Mouse (Mus musculus) gastrocnemius, postnatal 14 days (tissue): ENCODE results near the gene Drd4. TPM values are rescaled to one million over a fixed set of nuclear protein-coding genes. Genes with fewer than 3 reads are reported as not detected.

ENCODE experiments used
- DNase-seq: peaks from one replicate; pipeline ENCODE4 v3.0.0; 2021; ENCODE audit warnings: mixed read lengths
- intact Hi-C: fragments of 180-260 bp; cut with DNase I; formaldehyde crosslinking; loops from one replicate; pipeline ENCODE4 v1.15.1; 2025; ENCODE audit warnings: low total_unique reads
- total RNA-seq, 2 experiments: library from RNA; stranded (reverse); gene quantifications; 2 replicates each; pipeline ENCODE4 v1.2.3; 2021

Drd4 gene
- total RNA-seq, 2 experiments from 2014 or later: 0.31 to 0.33 TPM

DNA sequence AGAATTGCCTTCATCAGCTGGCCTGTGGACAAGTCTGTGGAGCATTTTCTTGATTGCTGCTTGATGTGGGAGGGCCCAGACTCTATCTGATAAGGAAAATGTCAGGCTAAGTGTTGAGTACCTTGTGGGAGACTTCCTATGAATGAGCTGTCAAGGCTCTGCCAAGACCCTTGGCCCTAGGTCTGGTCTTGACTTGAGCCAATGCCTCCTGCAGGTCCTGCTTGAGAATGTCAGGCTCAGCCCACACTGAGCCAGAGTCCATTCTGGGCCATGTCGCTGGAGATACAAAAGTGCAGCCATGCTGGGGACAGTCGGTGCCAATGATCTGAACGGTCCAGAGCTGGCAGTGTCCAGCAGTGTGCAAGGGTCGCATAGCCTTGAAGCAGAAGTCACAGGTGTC lies 9.1 kb upstream of the Drd4 start:
- intact Hi-C loops: no loop called here
- no peak for DNase-seq

GRCm38 (mm10) chr7:141288042-141288441 lies 3.8 kb upstream of the Drd4 start:
- intact Hi-C loops: no loop called here
- DNase-seq: no peak

DNA sequence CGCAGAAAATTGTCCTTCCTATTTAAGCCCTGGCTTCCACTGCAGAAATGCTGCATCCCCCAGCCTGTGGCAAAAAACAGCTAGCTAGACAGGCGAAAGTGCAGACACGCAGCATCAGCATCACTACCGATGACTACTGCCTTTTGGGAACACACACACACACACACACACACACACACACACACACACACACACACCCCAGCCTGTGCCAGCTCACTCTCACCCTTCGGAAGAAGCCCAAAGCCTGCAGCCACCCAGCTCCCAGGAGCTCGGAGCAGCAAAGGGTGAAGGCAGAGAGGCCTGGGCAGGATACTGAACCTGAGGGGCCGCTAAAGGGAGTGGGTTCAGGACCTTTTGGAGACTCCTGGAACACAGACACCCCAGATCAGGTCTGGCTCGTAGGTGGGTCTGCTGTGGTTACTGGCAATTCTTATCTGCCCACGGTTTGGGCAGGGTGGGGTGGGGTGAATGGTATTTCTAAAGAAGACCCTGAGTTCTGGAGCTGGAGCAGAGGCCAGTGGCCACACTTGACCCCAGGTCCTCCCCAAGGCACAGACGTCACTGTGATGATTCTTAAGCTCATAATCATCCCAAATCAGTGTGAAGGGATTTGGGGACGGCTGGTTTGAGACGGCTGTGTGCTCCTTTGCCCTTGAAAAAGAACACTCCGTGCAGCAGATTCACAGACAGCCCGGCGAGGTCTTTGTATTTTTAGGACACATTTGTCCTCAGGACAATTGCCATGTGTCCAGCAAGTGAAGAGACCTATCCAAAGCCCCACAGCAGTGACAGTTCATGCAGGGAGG lies 980 bp downstream of the Drd4 start:
- DNase-seq: no peak
- intact Hi-C loops: no loop called here

- intact Hi-C loops: no loop called here
- peak; percentile 55 for DNase-seq
Measured at GRCm38 (mm10) chr7:141293852-141294471, 2.2 kb downstream of the Drd4 start.

GRCm38 (mm10) chr7:141294479-141294878 lies 2.7 kb downstream of the Drd4 start:
- no peak for DNase-seq
- intact Hi-C loops: no loop called here

GRCm38 (mm10) chr7:141297926-141298650 lies 6.3 kb downstream of the Drd4 start:
- DNase-seq: no peak
- intact Hi-C loops: no loop called here

GRCm38 (mm10) chr7:141299175-141299574 lies 7.4 kb downstream of the Drd4 start:
- no peak for DNase-seq
- intact Hi-C loops: no loop called here

GRCm38 (mm10) chr7:141301386-141301785 lies 9.6 kb downstream of the Drd4 start:
- intact Hi-C loops: no loop called here
- no peak for DNase-seq

DNA sequence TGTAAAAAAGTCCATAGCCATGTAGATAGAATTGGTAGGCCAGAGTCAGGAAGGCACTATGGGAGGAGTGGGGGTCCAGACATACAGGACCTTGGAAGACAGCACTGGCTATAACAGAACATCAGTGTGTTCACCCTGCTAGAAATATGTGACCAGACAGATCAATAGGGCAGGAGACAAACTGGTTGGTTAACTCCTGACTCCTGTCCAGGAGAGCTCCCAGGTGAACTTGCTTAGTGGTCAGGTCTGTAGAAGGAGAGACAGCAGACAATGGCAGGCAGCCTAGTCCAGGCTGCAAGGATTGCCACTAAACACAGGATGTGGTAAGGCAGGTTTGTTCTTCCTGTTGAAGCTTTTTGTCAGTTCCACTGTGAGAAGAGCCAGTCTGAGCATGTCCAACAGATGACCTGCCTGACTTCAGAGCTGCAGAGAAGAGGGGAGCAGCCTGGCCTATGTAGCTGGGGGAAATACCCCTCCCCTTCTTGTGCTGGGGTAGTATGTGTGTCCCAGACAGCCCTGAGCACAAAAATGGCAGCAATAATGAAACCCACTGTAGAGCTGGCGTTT lies 11.0 kb downstream of the Drd4 start:
- intact Hi-C loops: no loop called here
- DNase-seq: no peak

GRCm38 (mm10) chr7:141304537-141304936 lies 12.7 kb downstream of the Drd4 start:
- DNase-seq: no peak
- intact Hi-C loops: no loop called here

DNA sequence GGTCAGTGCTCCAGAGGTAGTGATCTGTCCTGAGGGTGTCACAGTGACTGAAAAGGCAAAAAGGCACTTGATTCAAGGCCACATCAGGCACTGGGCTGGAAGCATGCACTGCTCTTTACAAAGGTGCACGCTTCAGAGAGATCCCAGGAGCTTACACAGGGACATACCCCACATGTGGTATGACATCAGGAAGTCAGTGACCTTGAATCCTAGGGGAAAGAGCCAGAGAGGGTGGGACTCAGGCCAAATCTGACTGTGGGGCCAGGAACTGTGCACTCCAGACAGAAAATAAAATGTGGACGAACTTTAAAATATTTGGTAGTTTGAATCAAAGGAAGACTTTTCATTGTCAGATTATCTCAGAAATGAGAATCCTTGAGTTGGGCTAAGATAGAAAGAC lies 22.6 kb downstream of the Drd4 start:
- DNase-seq: no peak
- intact Hi-C loops: no loop called here

DNA sequence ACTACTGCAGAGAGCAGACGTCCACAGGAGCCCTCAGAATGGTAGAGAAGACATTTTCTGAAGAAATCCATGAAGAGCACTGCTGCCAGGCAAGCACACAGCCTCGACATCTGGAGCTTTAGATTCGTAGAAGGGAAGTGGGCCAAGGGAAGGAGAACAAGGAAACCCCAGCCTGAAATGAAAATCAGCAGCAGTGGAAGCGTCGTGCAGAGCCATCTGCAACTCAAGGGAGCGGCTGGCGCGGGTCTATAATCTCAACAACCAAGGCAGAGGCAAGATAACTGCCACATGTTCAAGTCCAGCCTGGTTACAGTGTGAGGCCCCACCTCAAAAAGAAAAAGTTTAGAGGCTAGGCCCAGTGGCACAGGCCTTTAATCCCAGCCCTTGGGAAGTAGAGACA lies 23.3 kb downstream of the Drd4 start:
- intact Hi-C loops: no loop called here

GRCm38 (mm10) chr7:141315974-141316373 lies 24.2 kb downstream of the Drd4 start:
- intact Hi-C loops: no loop called here
- DNase-seq: no peak

More for the DNA sequence above, 23.3 kb downstream of the Drd4 start:
- no peak for DNase-seq

- intact Hi-C loops: no loop called here
- no peak for DNase-seq
Measured at GRCm38 (mm10) chr7:141317619-141318132, 25.9 kb downstream of the Drd4 start.

GRCm38 (mm10) chr7:141319446-141319845 lies 27.6 kb downstream of the Drd4 start:
- intact Hi-C loops: no loop called here
- no peak for DNase-seq

DNA sequence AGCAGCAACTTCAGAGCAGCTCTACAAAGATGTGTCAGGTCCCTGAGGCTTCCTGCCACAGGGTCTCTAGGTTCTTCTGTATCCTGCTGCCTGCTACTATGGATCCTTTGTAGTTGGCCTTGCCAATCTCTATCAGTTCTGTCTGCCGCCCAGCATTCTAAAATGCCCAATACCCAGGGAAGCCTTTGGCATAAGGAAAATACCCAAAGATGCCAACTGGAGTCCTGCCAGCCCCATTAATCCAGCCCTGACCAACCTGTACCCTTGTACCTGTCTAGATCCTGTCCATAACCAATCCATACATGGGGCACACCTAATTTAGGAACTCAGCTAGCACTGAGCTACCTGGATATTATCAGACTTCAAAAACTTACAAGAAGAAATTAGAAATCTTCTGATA lies 32.9 kb downstream of the Drd4 start:
- no peak for DNase-seq
- intact Hi-C loops: no loop called here

DNA sequence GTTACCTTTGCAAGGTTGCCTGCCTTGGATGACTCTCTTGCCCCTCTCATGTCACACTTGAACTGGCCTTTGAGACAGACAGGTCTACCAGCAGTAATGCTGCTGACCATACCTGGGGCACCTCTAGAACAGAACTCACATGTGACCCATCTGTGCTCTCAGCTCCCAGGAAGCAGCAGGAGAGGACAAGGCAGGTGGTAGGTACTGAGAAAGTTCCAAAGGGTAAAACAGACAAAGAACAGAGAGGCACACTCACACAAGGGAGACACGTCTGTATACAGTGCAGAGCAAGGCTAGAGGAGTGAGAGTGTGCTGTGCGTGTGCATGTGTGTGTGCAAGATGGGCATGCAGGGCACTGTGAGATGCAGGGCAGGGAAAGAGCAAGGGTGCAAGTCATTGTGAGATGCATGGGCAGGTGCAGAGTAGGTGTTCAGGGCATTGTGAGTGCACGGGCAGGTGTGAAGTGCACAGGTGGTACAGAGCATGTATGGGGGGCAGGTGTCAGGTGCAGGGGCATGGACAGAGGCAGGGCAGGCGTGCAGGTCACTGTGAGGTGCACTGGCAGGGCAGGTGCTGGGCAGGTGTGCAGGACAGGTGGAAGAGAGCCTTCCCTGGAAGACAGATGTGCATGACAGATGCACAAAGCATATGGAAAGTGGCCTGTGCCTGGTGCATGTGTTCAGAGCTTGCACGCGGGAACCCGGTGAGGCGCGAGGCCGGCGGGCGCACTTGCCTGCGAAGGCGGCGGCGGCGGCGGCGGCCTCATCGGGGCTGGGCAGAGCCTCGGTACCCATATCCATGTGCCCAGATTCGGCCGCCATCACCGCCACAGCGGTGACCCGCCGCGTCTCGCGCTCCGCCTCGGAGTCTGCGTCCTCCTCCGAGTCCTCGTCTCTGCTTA lies 35.0 kb downstream of the Drd4 start:
- DNase-seq: no peak
- intact Hi-C loops: no loop called here

DNA sequence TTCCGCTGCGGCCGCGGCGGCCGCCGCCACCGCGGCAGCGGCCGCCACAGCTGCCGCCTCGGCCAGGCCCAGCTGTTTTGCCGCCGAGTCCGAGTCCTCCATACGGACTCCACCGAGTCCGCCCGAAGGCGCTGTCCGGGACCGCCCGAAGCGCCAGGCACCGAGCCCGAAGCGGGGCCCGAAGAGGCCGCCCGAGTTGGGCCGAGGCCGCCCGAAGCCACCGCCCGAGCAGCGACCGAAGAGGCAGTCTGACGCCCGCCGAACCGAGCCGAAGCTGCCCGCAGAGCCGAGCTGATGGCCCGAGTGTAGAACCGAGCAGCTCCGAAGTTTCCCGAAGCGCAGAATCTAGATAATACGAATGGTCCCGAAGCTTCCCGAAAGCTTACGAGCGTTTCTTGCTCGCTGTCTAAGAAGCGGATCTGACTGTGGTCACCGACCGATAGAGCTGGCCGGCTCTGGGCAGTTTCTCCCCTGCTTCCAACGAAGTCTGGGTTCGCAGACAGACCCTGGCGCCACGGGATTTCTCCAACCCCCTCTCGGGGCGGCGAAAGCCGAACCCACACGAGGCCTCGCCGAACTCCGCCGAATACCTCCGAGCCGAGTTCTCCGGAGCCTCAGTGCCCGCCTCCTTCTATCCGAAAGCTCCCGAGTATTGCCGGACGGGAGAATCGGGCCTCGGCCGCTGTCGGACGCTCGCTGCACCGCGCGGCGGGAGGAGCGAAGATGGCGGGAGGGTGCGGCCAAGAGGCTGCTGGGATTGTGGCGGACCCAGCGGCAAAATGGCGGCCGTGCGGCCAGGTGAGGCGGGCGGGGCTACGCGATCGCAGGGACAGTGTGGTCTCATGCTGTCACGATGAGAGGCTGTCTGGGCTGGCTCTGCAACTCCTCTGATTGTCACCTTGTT lies 35.9 kb downstream of the Drd4 start, which contains the start of the genes Deaf1 and Tmem80:
TSS of gene Deaf1 (minus strand) at position 222 of the 904 bp plus-strand sequence.
TSS of gene Tmem80 (plus strand) at position 271 of the 904 bp plus-strand sequence.
- intact Hi-C loops: no loop called here
- peak; percentile 100 for DNase-seq
